Mouse (Mus musculus): ENCODE results near the gene Gm11037. TPM values are rescaled to one million over a fixed set of nuclear protein-coding genes. Genes with fewer than 3 reads are reported as not detected.

The Gm11037 gene
- not detected in 2 replicates for polyA plus RNA-seq (2012; rRNA removed)

GRCm38 (mm10) chr2:131132930-131133547 lies at the start of gene Gm11037:
TSS of gene Gm11037 (plus strand) at chr2:131133497.
- no peak within 1 kb of the TSS for H3K4me3 ChIP-seq (ENCODE audit: control insufficient read depth, insufficient read depth, low read length)
- TF ChIP-seq CTCF (IDR thresholded peaks at IDR 0.05; ENCODE audit: borderline replicate concordance, control insufficient read depth, extremely low read depth, insufficient read depth, low read length, poor library complexity): no peak
- no peak for TF ChIP-seq POLR2A (IDR thresholded peaks at IDR 0.05; ENCODE audit: control insufficient read depth, extremely low read depth, insufficient read depth, low read length, poor library complexity)
- H3K4me1 ChIP-seq (replicated peaks; ENCODE audit: control insufficient read depth, insufficient read depth, low read length): peaks cover 5% of the 10 kb centered on the region
- no peak for DNase-seq
- no peak within 1 kb of the TSS for H3K27ac ChIP-seq (ENCODE audit: control insufficient read depth, insufficient read depth, low read length)
- H3K36me3 ChIP-seq (ENCODE audit: control insufficient read depth, insufficient read depth, low read length): no peaks in the 10 kb centered on the region
- WGBS: 95% methylated on average over 9 of the region's 9 CpGs
- H3K27me3 ChIP-seq (ENCODE audit: control insufficient read depth, insufficient read depth, low read length): no peaks in the 10 kb centered on the region

GRCm38 (mm10) chr2:131084206-131084605 lies 49.1 kb upstream of the Gm11037 start:
- 96% methylated on average over 4 of the region's 4 CpGs for WGBS
- DNase-seq: no peak
- Histone ChIP-seq H3K4me3 (ENCODE audit: control insufficient read depth, insufficient read depth, low read length) (no peak overlapping the region), H3K4me1 (replicated peaks; ENCODE audit: control insufficient read depth, insufficient read depth, low read length) (no peaks in the 10 kb centered on the region), H3K27ac (ENCODE audit: control insufficient read depth, insufficient read depth, low read length) (no peak overlapping the region), H3K36me3 (ENCODE audit: control insufficient read depth, insufficient read depth, low read length) (no peaks in the 10 kb centered on the region), H3K27me3 (ENCODE audit: control insufficient read depth, insufficient read depth, low read length) (no peaks in the 10 kb centered on the region)
- no peak for TF ChIP-seq CTCF (IDR thresholded peaks at IDR 0.05; ENCODE audit: borderline replicate concordance, control insufficient read depth, extremely low read depth, insufficient read depth, low read length, poor library complexity)
- no peak for TF ChIP-seq POLR2A (IDR thresholded peaks at IDR 0.05; ENCODE audit: control insufficient read depth, extremely low read depth, insufficient read depth, low read length, poor library complexity)

- Histone ChIP-seq H3K4me3 (ENCODE audit: control insufficient read depth, insufficient read depth, low read length) (no peak within 1 kb of the TSS), H3K4me1 (replicated peaks; ENCODE audit: control insufficient read depth, insufficient read depth, low read length) (no peaks in the 10 kb centered on the region), H3K27ac (ENCODE audit: control insufficient read depth, insufficient read depth, low read length) (no peak within 1 kb of the TSS), H3K27me3 (ENCODE audit: control insufficient read depth, insufficient read depth, low read length) (no peaks in the 10 kb centered on the region), H3K36me3 (ENCODE audit: control insufficient read depth, insufficient read depth, low read length) (no peaks in the 10 kb centered on the region)
- TF ChIP-seq CTCF (IDR thresholded peaks at IDR 0.05; ENCODE audit: borderline replicate concordance, control insufficient read depth, extremely low read depth, insufficient read depth, low read length, poor library complexity) (no peak), POLR2A (IDR thresholded peaks at IDR 0.05; ENCODE audit: control insufficient read depth, extremely low read depth, insufficient read depth, low read length, poor library complexity) (no peak)
- WGBS: 48% methylated on average over 11 of the region's 11 CpGs
- no peak for DNase-seq
Observed at GRCm38 (mm10) chr2:131086667-131087390, 46.5 kb upstream of the Gm11037 start, which contains the start of gene Siglec1. TSS of gene Siglec1 (minus strand) at chr2:131086765.

- no peak overlapping the region for H3K4me3 ChIP-seq (ENCODE audit: control insufficient read depth, insufficient read depth, low read length)
- no peak overlapping the region for H3K27ac ChIP-seq (ENCODE audit: control insufficient read depth, insufficient read depth, low read length)
- TF ChIP-seq CTCF (IDR thresholded peaks at IDR 0.05; ENCODE audit: borderline replicate concordance, control insufficient read depth, extremely low read depth, insufficient read depth, low read length, poor library complexity): no peak
- TF ChIP-seq POLR2A (IDR thresholded peaks at IDR 0.05; ENCODE audit: control insufficient read depth, extremely low read depth, insufficient read depth, low read length, poor library complexity): no peak
- H3K27me3 ChIP-seq (ENCODE audit: control insufficient read depth, insufficient read depth, low read length): no peaks in the 10 kb centered on the region
- WGBS: 88% methylated on average over 4 of the region's 4 CpGs
- H3K36me3 ChIP-seq (ENCODE audit: control insufficient read depth, insufficient read depth, low read length): no peaks in the 10 kb centered on the region
- DNase-seq: no peak
- no peaks in the 10 kb centered on the region for H3K4me1 ChIP-seq (replicated peaks; ENCODE audit: control insufficient read depth, insufficient read depth, low read length)
Observed at GRCm38 (mm10) chr2:131088581-131088980, 44.7 kb upstream of the Gm11037 start.

GRCm38 (mm10) chr2:131089634-131090033 lies 43.7 kb upstream of the Gm11037 start:
- H3K27me3 ChIP-seq (ENCODE audit: control insufficient read depth, insufficient read depth, low read length): no peaks in the 10 kb centered on the region
- no peak overlapping the region for H3K4me3 ChIP-seq (ENCODE audit: control insufficient read depth, insufficient read depth, low read length)
- DNase-seq: no peak
- 86% methylated on average over 1 of the region's 1 CpGs for WGBS
- H3K36me3 ChIP-seq (ENCODE audit: control insufficient read depth, insufficient read depth, low read length): no peaks in the 10 kb centered on the region
- H3K4me1 ChIP-seq (replicated peaks; ENCODE audit: control insufficient read depth, insufficient read depth, low read length): no peaks in the 10 kb centered on the region
- TF ChIP-seq CTCF (IDR thresholded peaks at IDR 0.05; ENCODE audit: borderline replicate concordance, control insufficient read depth, extremely low read depth, insufficient read depth, low read length, poor library complexity): no peak
- TF ChIP-seq POLR2A (IDR thresholded peaks at IDR 0.05; ENCODE audit: control insufficient read depth, extremely low read depth, insufficient read depth, low read length, poor library complexity): no peak
- H3K27ac ChIP-seq (ENCODE audit: control insufficient read depth, insufficient read depth, low read length): no peak overlapping the region

GRCm38 (mm10) chr2:131090852-131091251 lies 42.4 kb upstream of the Gm11037 start:
- no peak for DNase-seq
- TF ChIP-seq POLR2A (IDR thresholded peaks at IDR 0.05; ENCODE audit: control insufficient read depth, extremely low read depth, insufficient read depth, low read length, poor library complexity): no peak
- no peak for TF ChIP-seq CTCF (IDR thresholded peaks at IDR 0.05; ENCODE audit: borderline replicate concordance, control insufficient read depth, extremely low read depth, insufficient read depth, low read length, poor library complexity)
- Histone ChIP-seq H3K4me3 (ENCODE audit: control insufficient read depth, insufficient read depth, low read length) (no peak overlapping the region), H3K4me1 (replicated peaks; ENCODE audit: control insufficient read depth, insufficient read depth, low read length) (no peaks in the 10 kb centered on the region), H3K36me3 (ENCODE audit: control insufficient read depth, insufficient read depth, low read length) (no peaks in the 10 kb centered on the region), H3K27me3 (ENCODE audit: control insufficient read depth, insufficient read depth, low read length) (no peaks in the 10 kb centered on the region), H3K27ac (ENCODE audit: control insufficient read depth, insufficient read depth, low read length) (no peak overlapping the region)
- 82% methylated on average over 3 of the region's 3 CpGs for WGBS
